Mouse (Mus musculus) G1E (cell line): ENCODE results near the gene Usp33. TPM values are rescaled to one million over a fixed set of nuclear protein-coding genes. Genes with fewer than 3 reads are reported as not detected.

ENCODE experiments used
- ATAC-seq: 2 replicates; pipeline ENCODE4 v1.8.0; 2016; ENCODE audit warnings: mild to moderate bottlenecking; ENCODE audit not compliant: insufficient number of reproducible peaks, poor library complexity, low FRiP score, severe bottlenecking; ENCODE audit errors: extremely low read depth
- DNase-seq: peaks from one replicate; pipeline ENCODE4 v3.0.0; 2012; ENCODE audit warnings: low spot score
- H3K27me3 ChIP-seq: 2 replicates; pipeline ENCODE4 v1.6.1; 2012; ENCODE audit warnings: mild to moderate bottlenecking, low read length, inconsistent platforms; ENCODE audit not compliant: insufficient read depth
- H3K36me3 ChIP-seq: replicated peaks from 2 replicates; pipeline ENCODE3; 2012; ENCODE audit warnings: mild to moderate bottlenecking, inconsistent platforms
- H3K4me1 ChIP-seq: 2 replicates; pipeline ENCODE4 v1.6.1; 2012; ENCODE audit warnings: low read depth, low read length, inconsistent platforms, mixed read lengths; ENCODE audit not compliant: insufficient read depth
- H3K4me3 ChIP-seq: 2 replicates; pipeline ENCODE4 v1.5.1; 2012; ENCODE audit warnings: low read depth, mild to moderate bottlenecking, inconsistent platforms, low read length, moderate library complexity, mixed read lengths
- H3K9me3 ChIP-seq: replicated peaks from 2 replicates; pipeline ENCODE4 v1.6.1; 2012; ENCODE audit warnings: inconsistent platforms
- CTCF ChIP-seq: IDR thresholded peaks from 2 replicates; pipeline ENCODE4 v1.5.1; 2012; ENCODE audit warnings: low read depth, low read length, inconsistent platforms, mixed read lengths
- GATA1 ChIP-seq: IDR thresholded peaks from 2 replicates; pipeline ENCODE4 v1.6.1; 2012; ENCODE audit warnings: borderline replicate concordance, low read length, inconsistent platforms, mixed read lengths
- GATA2 ChIP-seq: IDR thresholded peaks from 2 replicates; pipeline ENCODE4 v1.6.1; 2012; ENCODE audit warnings: low read depth, low read length, inconsistent platforms, borderline replicate concordance
- POLR2AphosphoS5 ChIP-seq: IDR thresholded peaks from 2 replicates; pipeline ENCODE4 v1.6.1; 2012; ENCODE audit warnings: low read depth, low read length, inconsistent platforms; ENCODE audit not compliant: insufficient replicate concordance
- TAL1 ChIP-seq: conservative IDR thresholded peaks from 2 replicates; pipeline ENCODE4 v1.6.1; 2012; ENCODE audit warnings: low read depth, low read length, inconsistent platforms, mixed read lengths
- polyA plus RNA-seq: library from polyadenylated mRNA; stranded (reverse); fragments of >175 nt; gene quantifications from 2 replicates; pipeline ENCODE4 v1.2.3, GENCODE M21; 2012
- total RNA-seq, 2 experiments: library from RNA; stranded (forward) in 1 of 2; stranded (reverse) in 1 of 2; fragments of 200-1000 nt in 1 of 2; fragments of >200 nt in 1 of 2; fragmentation: Nextera tagmentation in 1 of 2; gene quantifications; 2 replicates each; pipeline ENCODE4 v1.2.3; 2014 to 2017

Usp33 gene
- 85.7 and 96.5 TPM in 2 replicates for total RNA-seq (2014; fragmentation: Nextera tagmentation)
- total RNA-seq (2017), result 102 and 108 TPM in 2 replicates
- polyA plus RNA-seq, result 12.1 and 16.8 TPM in 2 replicates

- peak; percentile 90 for DNase-seq
- peak; percentile 92 for ATAC-seq
- H3K4me1 ChIP-seq, result peaks cover 34% of the 10 kb centered on the region
- no peaks in the 10 kb centered on the region for H3K9me3 ChIP-seq
- H3K27me3 ChIP-seq, result no peaks in the 10 kb centered on the region
- H3K4me3 ChIP-seq, result peak within 1 kb of the TSS; percentile 88
- H3K36me3 ChIP-seq, result peaks cover 20% of the 10 kb centered on the region
- no peak for TF ChIP-seq CTCF
- no peak for TF ChIP-seq GATA2
- no peak for TF ChIP-seq GATA1
- no peak for TF ChIP-seq POLR2AphosphoS5
- no peak for TF ChIP-seq TAL1
Observed at GRCm38 (mm10) chr3:152345732-152346632, at the start of gene Usp33. Gene Usp33, plus strand, starts transcription at chr3:152346478.

GRCm38 (mm10) chr3:152300376-152301337, 45.6 kb upstream of the Usp33 start:
- H3K4me1 ChIP-seq, result no peaks in the 10 kb centered on the region
- H3K27me3 ChIP-seq, result no peaks in the 10 kb centered on the region
- peaks cover 67% of the 10 kb centered on the region for H3K36me3 ChIP-seq
- ATAC-seq (no peak), DNase-seq (no peak)
- no peaks in the 10 kb centered on the region for H3K9me3 ChIP-seq
- no peak for TF ChIP-seq TAL1
- TF ChIP-seq POLR2AphosphoS5, result no peak
- TF ChIP-seq GATA2, result no peak
- no peak for TF ChIP-seq CTCF
- TF ChIP-seq GATA1, result no peak
- H3K4me3 ChIP-seq, result no peak overlapping the region

GRCm38 (mm10) chr3:152302991-152303390, 43.3 kb upstream of the Usp33 start:
- DNase-seq (no peak), ATAC-seq (no peak)
- TF ChIP-seq CTCF (no peak), TAL1 (no peak), GATA2 (no peak), GATA1 (no peak), POLR2AphosphoS5 (no peak)
- Histone ChIP-seq H3K36me3 (peaks cover 65% of the 10 kb centered on the region), H3K9me3 (no peaks in the 10 kb centered on the region), H3K27me3 (no peaks in the 10 kb centered on the region), H3K4me3 (no peak overlapping the region), H3K4me1 (no peaks in the 10 kb centered on the region)

GRCm38 (mm10) chr3:152304093-152304815, 42.0 kb upstream of the Usp33 start:
- H3K9me3 ChIP-seq, result no peaks in the 10 kb centered on the region
- peaks cover 2% of the 10 kb centered on the region; the same call in 1 of the 2 replicates for H3K4me1 ChIP-seq
- no peak overlapping the region for H3K4me3 ChIP-seq
- H3K36me3 ChIP-seq, result peaks cover 72% of the 10 kb centered on the region
- TF ChIP-seq TAL1, result no peak
- no peak for TF ChIP-seq GATA1
- TF ChIP-seq CTCF, result no peak
- no peak for TF ChIP-seq GATA2
- TF ChIP-seq POLR2AphosphoS5, result no peak
- ATAC-seq (no peak), DNase-seq (no peak)
- H3K27me3 ChIP-seq, result no peaks in the 10 kb centered on the region

- DNase-seq (no peak), ATAC-seq (no peak)
- no peaks in the 10 kb centered on the region for H3K9me3 ChIP-seq
- H3K27me3 ChIP-seq, result no peaks in the 10 kb centered on the region
- H3K36me3 ChIP-seq, result peaks cover 76% of the 10 kb centered on the region
- H3K4me3 ChIP-seq, result no peak overlapping the region
- H3K4me1 ChIP-seq, result peaks cover 6% of the 10 kb centered on the region
- no peak for TF ChIP-seq CTCF
- TF ChIP-seq GATA2, result no peak
- TF ChIP-seq TAL1, result no peak
- TF ChIP-seq POLR2AphosphoS5, result no peak
- TF ChIP-seq GATA1, result no peak
Observed at GRCm38 (mm10) chr3:152305080-152305479, 41.2 kb upstream of the Usp33 start.
